Mouse (Mus musculus): Measurements from ENCODE around the gene Zcchc9.

- TF ChIP-seq POLR2A (IDR thresholded peaks at IDR 0.05; ENCODE audit: borderline replicate concordance, control insufficient read depth, low read depth, low read length) (no peak), CTCF (IDR thresholded peaks at IDR 0.05; ENCODE audit: control insufficient read depth, insufficient read depth, low read length) (no peak)
These were observed 10.6 kb downstream of the Zcchc9 start for GRCm38 (mm10) chr13:91796916-91797315.

Measured in bone marrow, adult 2 months (tissue).